Mouse (Mus musculus) ovary, postnatal 10 days (tissue): ENCODE measurements around the gene Gpc3.

ENCODE experiments used
- DNase-seq: peaks from one replicate; pipeline ENCODE4 v3.0.0; 2022; ENCODE audit warnings: low spot score

The Gpc3 gene

DNA sequence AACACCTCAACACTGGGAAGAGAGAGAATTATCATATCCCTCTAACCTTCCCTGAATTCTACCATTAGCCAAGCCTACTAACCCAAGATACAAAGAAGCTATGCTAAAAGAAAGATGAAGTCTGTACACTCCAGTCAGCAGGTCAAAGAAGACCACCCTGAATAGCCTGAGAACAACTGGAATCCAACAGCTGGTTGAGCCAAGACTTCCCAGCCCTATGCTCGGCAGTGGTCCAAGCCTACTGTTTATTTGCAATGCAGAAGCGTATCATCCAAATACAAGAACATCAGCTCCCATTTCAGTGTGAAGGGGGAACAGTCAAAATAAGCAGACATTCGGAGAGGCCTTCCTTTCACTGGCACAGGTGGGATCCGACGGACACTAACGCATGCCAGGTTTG lies 56.3 kb downstream of the Gpc3 start:
- no peak for DNase-seq

GRCm38 (mm10) chrX:52551296-52551695 lies 62.5 kb downstream of the Gpc3 start:
- no peak for DNase-seq

DNA sequence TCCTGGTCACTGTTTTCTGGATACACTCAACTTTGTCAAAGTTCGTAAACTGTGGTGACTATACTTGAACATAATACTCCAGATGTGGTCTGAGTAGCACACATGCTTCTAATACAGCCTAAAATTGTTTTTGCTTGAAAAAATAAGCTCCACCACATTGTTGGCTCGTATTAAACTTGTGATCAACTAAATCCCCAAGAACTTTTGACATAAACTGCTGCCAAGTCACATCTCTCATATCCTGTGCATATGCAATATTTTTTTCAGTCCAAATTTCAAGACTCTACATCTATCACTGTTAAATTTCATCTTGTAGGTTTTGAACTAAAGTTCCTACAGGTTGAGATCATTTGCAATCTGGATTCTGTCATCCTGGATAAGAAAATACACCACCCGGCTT lies 69.1 kb downstream of the Gpc3 start:
- DNase-seq: no peak

DNA sequence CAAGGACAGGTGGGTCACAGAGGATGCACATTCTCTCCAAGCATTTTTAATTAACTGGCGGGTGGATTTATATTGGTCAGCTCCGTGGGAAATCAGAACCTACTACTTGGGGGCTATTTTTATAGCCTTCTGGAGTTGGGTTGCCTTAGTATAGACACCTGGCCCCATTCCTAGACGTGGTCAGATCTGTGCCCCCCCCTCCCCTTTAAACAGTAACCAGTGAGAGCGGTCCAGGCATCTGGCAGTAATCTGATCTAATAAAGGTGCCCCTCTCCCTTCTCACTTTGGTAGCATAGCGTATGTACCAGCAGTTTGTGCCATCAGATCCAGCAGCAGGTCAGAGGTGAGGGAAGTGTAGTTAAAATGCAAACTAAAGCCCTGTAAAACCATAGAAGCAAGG lies 76.5 kb downstream of the Gpc3 start:
- DNase-seq: no peak

- DNase-seq: no peak
These were observed 80.0 kb downstream of the Gpc3 start for GRCm38 (mm10) chrX:52533766-52534165.

GRCm38 (mm10) chrX:52533098-52533497 lies 80.7 kb downstream of the Gpc3 start:
- no peak for DNase-seq

- no peak for DNase-seq
These were observed 81.6 kb downstream of the Gpc3 start for GRCm38 (mm10) chrX:52532124-52532523.

DNA sequence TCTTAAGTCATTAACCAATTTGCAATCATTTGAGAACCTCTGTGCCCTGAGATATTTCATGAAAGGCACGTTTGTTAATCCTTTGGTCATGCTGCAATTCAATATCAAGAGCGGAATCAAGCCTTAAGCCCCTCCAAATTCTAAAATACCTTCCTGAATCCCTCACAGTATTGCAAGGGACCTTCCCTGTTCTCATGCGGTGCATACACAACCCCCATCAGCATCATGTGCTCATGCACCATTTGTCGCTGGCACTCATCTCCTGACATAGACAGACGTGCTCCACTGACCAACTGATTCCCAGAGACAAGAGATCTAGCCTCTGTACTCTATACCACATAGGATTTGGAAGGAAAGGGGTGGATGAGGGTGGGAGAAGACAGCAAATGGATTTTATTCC lies 87.7 kb downstream of the Gpc3 start:
- no peak for DNase-seq

DNA sequence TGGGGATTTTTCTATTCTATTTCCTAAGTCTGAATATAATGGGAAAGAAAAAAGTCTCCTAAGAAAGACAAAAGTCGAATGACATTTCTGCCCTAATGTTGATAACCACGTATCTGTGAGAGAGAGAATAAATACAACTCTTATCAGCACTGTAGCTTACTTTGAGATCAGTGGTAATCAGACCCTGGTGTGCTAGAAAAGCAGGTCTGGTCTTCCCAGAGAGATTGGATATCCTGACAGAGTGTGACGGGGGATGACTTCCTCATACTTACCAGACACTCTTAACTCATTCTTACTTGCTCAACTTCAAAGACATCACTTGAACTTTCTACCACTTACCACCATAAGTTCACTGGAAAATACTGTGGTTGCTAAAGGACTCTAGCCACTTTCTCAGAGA lies 88.6 kb downstream of the Gpc3 start:
- no peak for DNase-seq

DNA sequence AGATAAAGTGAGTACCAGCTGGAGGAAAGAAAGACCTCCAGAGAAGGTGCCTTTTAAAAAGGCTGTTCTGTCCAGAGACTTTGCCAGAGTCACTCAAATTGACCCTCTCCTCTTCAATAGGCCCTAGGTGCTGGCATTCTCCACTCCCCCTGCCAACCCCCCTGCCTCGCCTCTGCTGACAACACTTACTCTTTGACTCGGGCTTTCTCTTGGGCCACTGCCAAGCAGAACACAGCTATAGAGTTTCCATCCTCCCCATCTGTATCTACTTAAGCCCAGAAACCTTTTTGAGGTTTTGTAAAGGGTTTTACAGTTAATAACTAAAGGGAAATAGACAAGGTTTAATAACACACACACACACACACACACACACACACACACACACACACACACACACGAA lies 99.2 kb downstream of the Gpc3 start:
- no peak for DNase-seq

DNA sequence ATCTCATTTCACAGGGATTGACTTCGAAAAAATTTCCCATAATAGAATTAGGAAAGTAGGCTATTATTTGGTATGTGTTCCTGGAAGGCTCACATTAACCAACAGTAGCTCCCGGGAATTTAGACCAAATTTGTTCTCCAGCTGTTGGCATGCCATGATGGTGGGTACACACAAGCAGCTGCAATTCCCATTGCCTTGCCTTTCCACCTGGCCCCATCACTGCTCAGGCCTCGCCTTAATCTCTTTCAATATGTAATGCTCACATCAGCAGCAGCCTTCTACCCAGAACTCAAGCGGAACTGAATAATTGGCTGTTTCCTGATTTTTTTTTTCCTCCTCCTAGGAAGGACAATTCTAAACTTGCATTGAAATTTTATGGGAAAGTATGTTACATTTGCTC lies 102.6 kb downstream of the Gpc3 start:
- DNase-seq: no peak

DNA sequence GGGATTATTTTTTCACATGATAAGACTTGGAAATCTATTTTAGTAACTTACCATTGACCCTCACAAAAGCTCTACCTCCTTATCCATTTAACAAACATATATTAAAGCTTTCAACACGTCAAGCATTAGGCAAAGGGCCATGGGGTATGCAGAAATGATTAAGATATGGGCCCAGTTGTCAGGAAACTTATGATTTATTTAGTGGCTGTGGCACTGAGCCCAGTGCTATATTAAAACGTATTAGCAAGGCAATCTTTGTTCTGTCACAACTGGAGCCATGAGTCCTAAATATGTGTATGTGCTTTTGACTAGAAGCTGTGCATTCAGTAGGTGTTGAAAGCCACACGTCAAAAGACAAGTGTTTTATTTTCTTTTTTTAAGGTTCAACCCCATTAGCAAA lies 109.9 kb downstream of the Gpc3 start:
- DNase-seq: no peak

DNA sequence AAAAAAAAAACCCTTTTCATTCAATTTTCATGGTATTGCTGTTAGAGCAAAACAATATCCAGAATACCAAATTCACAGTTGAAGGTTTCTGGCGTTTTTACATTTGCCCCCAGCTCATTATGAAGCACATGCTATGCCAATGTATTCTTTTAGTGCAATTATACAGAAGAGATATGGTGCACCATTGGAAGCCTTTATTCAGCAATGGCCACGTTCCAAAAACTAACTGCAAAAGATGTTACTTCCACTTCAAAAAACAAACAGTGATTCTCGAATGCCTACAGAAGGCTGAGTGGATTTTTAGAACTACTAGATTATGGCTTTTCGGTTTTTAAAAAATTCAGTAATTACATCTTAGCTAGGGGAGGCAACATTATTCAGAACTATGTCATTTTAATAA lies 124.3 kb downstream of the Gpc3 start:
- DNase-seq: no peak

GRCm38 (mm10) chrX:52455074-52455588 lies 158.6 kb downstream of the Gpc3 start:
- DNase-seq: no peak

DNA sequence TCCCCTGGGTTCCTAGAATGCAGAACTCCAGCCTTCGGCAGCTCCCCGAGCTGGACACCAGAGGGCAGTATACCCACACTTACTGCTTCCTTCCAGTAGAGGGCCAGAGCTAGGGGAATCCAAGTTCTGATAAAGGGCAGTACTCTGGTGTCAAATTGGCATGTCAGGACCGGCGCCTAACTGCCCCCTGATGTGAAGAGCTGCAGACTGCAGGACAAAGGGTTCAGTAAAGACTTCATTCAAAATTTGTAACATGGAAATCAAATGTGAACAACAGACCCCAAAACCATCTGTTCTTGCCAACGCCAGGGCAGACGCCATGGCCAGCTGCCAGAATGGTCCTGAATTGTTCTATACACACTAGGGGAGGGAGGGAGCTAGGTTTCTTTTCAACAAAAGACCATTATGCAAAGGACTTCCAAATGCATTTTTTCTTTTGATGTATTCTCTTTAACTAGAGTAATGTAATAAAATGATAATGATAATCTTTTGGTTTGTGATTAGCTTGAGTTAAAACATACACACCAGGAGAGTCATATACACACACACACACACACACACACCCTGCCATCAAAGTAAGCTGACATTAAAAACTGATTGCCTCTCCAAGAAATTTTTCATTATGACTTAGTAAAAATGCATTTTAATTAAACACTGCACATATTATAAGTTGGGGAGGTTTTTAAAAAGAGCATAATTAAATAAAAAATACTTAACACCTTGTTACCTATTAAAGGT lies 160.1 kb downstream of the Gpc3 start:
- peak; percentile 24 for DNase-seq

GRCm38 (mm10) chrX:52449177-52449576 lies 164.6 kb downstream of the Gpc3 start:
- no peak for DNase-seq

- DNase-seq: no peak
These were observed 165.3 kb downstream of the Gpc3 start for GRCm38 (mm10) chrX:52448496-52448895.

- DNase-seq: no peak
These were observed 167.2 kb downstream of the Gpc3 start for GRCm38 (mm10) chrX:52446530-52446929.

GRCm38 (mm10) chrX:52444977-52445376 lies 168.8 kb downstream of the Gpc3 start:
- DNase-seq: no peak

- no peak for DNase-seq
These were observed 172.0 kb downstream of the Gpc3 start for GRCm38 (mm10) chrX:52441798-52442197.

GRCm38 (mm10) chrX:52439421-52439820 lies 174.3 kb downstream of the Gpc3 start:
- no peak for DNase-seq

DNA sequence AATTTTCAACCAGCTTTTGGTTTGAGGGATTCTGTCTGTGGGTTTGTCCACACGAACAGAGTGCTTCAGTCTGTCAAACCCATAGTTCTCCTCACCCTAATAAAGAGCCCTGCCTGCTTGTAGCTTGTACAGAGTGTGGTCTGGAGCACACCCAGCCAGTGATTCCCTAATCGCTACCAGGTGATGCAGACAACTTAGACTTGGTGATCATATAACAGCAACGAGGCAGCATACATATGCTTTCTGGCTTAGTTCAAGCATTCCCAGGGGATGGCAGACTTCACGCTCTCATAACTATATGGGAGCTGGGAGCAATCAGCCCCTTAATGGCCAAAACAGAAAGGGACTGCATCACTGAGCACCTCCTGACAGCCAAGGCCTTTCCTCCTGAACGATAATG lies 188.1 kb downstream of the Gpc3 start:
- no peak for DNase-seq

- no peak for DNase-seq
These were observed 193.9 kb downstream of the Gpc3 start for GRCm38 (mm10) chrX:52419850-52420249.

GRCm38 (mm10) chrX:52412936-52413335 lies 200.8 kb downstream of the Gpc3 start:
- no peak for DNase-seq
